Mouse (Mus musculus) liver, postnatal 0 days (tissue): Measurements from ENCODE around the gene Il11ra2.
"Not testable (repeated sequence)": the region's sequence is repeated elsewhere in the genome, so short reads cannot be mapped to it uniquely, and the experiment has no call there.

ENCODE experiments used
- CTCF ChIP-seq: sonication (generic); IDR thresholded peaks from 2 replicates; pipeline ENCODE4 v1.5.1; 2016; ENCODE audit warnings: antibody characterized with exemption, low read depth
- EP300 ChIP-seq: IDR thresholded peaks from 2 replicates; pipeline ENCODE4 v1.6.1; 2016; ENCODE audit warnings: antibody characterized with exemption, low read depth, mild to moderate bottlenecking

DNA sequence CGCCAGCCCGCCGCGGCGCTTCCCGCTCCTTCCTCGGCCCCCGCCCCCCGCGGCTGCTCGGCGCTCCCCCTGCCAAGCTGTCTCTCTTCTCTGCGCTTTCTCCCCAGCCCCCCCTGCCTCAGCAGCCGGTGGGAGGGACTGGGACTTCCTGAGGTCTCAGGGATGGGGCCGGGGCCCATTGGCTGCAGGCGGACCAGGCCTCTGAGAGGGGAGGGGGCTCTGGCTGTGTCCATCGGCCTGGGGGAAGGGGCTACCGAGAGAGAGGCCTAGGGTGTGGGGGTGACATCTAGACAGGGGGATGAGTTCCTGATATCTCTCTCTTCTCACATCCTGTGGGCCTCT, 20.5 kb upstream of the Il11ra2 start:
- TF ChIP-seq CTCF, EP300: not testable (repeated sequence)
